Mouse (Mus musculus): ENCODE measurements at regions not wholly inside any gene's neighbourhood (a gene's known extent, or its start where the extent isn't known, plus 50 kb on each side); places are given as distances from the start of the nearest gene placed in this dataset.

DNA sequence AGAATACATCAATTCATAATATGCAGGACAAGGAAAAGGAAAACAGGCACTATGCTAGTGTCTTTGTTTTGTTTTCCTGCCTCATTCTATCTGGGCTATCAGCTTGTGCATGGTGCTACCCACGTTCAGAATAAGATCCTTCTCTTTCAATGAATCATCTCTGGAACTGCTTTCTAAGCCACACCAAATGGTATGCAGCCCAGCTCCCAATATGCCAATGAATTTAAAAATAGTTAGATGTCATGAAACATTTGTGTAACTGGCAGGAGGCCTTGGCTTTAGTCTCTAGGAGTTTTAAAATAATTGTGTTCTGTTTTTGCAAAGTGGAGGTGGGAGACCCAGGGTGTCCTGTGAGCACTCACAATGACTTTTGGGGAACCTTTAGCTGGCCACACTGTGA, 603.1 kb upstream of the Sema6d start:
- no peak for DNase-seq

DNA sequence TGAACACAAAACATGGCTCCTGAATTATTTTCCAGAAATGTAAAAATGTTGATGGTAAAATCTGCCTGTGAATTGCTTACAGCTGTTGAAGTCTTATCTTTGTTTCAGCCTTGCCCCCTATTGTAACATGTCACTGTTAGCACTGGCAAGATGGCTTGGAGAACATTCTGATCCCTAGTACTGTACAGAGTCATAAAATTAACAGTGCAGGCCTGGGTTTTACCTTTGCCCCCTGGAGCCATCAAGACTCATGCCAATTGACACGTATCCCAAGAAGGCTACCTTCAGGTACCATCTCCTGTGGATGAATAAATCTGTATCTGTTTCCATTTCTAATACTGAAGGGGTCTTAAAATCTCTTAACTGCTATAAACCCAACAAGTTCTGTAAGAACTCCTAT, 583.6 kb upstream of the Sema6d start:
- no peak for DNase-seq

DNA sequence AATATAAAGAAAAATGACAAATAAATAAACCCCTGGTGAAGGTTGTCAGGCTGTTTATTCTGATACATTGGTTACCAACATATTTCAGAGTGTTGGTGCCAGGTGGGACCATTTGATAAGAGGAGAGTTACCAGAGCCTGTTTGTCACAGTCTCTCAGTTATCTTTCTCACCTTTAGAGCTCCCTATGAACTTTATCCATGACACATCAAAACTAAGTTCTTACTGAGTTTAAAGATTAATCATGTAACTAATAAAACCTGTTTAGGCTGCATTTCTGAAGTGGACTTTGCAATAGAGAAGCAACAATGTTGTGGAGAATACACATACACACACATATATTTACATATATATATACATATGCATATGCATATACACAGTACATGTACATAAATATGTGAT, 582.7 kb upstream of the Sema6d start:
- DNase-seq: no peak

DNA sequence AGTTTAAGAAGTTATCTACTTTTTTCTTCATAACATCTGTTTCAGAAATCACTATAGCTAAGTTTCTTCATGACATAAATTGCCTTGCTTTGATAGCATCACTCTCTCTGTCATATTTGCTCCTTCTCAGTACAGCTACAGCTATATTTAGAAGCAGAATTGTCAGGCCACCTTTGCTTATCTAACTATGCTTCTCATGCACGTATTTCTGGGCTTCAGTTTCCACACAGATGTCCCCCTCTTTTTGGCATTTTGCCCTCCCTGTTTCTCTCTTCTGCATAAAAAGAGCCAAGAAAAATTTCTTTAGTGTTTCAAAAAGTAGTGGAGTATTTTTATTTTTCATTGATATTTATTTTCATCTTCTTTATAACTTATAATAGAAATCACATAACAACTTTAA, 560.9 kb upstream of the Sema6d start:
- DNase-seq: no peak

GRCm38 (mm10) chr2:123532946-123533791, 556.6 kb upstream of the Sema6d start:
- no peak for DNase-seq

GRCm38 (mm10) chr2:123551249-123551850, 538.4 kb upstream of the Sema6d start:
- no peak for DNase-seq

GRCm38 (mm10) chr2:123558123-123558650, 531.6 kb upstream of the Sema6d start:
- no peak for DNase-seq

All from liver (tissue).